Mouse (Mus musculus) forebrain, embryonic 15.5 days (tissue): ENCODE results near the gene 4930452B06Rik. TPM values are rescaled to one million over a fixed set of nuclear protein-coding genes. Genes with fewer than 3 reads are reported as not detected.

ENCODE experiments used
- ATAC-seq: fragments of 200-750 bp; cut with Nextera tagmentation; replicated peaks from 2 replicates; pipeline ENCODE4 v1.8.0; 2017; ENCODE audit warnings: mild to moderate bottlenecking, moderate TSS enrichment, moderate library complexity
- H3K27ac ChIP-seq: fragments of 300-500 bp; sonication (generic); replicated peaks from 2 replicates; pipeline ENCODE4 v1.5.1; 2015; ENCODE audit warnings: mild to moderate bottlenecking, inconsistent platforms
- H3K27me3 ChIP-seq: fragments of 300-500 bp; sonication (generic); 2 replicates; pipeline ENCODE4 v1.6.1; 2015; ENCODE audit warnings: inconsistent platforms
- H3K36me3 ChIP-seq: fragments of 300-500 bp; sonication (generic); 2 replicates; pipeline ENCODE4 v1.6.1; 2015; ENCODE audit warnings: mild to moderate bottlenecking, inconsistent platforms
- H3K4me1 ChIP-seq: fragments of 300-500 bp; sonication (generic); 2 replicates; pipeline ENCODE4 v1.6.1; 2015; ENCODE audit warnings: inconsistent platforms
- H3K4me2 ChIP-seq: fragments of 300-500 bp; sonication (generic); replicated peaks from 2 replicates; pipeline ENCODE4 v1.6.1; 2015; ENCODE audit warnings: mild to moderate bottlenecking, inconsistent platforms
- H3K4me3 ChIP-seq: fragments of 300-500 bp; sonication (generic); 2 replicates; pipeline ENCODE4 v1.5.1; 2015; ENCODE audit warnings: mild to moderate bottlenecking, inconsistent platforms
- H3K9ac ChIP-seq: fragments of 300-500 bp; sonication (generic); replicated peaks from 2 replicates; pipeline ENCODE4 v1.6.1; 2015; ENCODE audit warnings: mild to moderate bottlenecking, inconsistent platforms
- H3K9me3 ChIP-seq: fragments of 300-500 bp; sonication (generic); 2 replicates; pipeline ENCODE4 v1.6.1; 2016; ENCODE audit warnings: inconsistent platforms
- WGBS: fragments of 180-500 bp; shearing (Covaris S2); methylation state at CpG from one replicate; pipeline ENCODE4 v1.1.7; 2015; ENCODE audit warnings: mixed read lengths; 5-methylcytosine and 5-hydroxymethylcytosine counted together
- polyA plus RNA-seq: library from polyadenylated mRNA; unstranded; fragments of >200 nt; fragmentation: Nextera tagmentation; extraction: Ambion mirVana; gene quantifications from 2 replicates; pipeline ENCODE4 v1.2.1, GENCODE M21; 2015

The 4930452B06Rik gene
- polyA plus RNA-seq, 1 experiment from 2014 or later, result 6.5 TPM

DNA sequence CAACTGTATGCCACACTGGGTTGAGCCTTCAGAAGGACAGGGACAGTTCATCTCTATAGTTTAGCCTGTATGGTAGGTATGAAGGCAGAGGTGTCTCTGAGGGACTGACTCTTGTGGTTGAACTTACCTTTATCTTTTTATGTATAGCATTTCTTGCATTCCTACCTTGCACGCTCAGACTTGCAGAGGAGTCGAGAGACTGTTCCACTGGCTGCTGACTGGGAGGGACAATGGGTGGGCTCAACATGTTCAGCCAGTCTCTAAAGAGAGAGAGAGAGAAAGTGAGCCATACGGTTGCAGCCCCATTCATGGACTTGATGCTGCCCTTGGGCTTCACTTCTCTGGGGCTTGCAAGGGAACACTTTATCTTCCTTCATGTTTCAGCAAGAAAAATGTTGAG, 223.3 kb downstream of the 4930452B06Rik start:
- Histone ChIP-seq H3K27me3 (no peaks in the 10 kb centered on the region), H3K4me2 (no peak overlapping the region), H3K36me3 (no peaks in the 10 kb centered on the region), H3K27ac (no peak overlapping the region), H3K4me1 (peaks cover 2% of the 10 kb centered on the region; the same call in 1 of the 2 replicates), H3K4me3 (no peak overlapping the region), H3K9ac (no peak overlapping the region), H3K9me3 (no peaks in the 10 kb centered on the region)
- ATAC-seq, result no peak
- WGBS, result 86% methylated on average over 3 of the region's 3 CpGs

DNA sequence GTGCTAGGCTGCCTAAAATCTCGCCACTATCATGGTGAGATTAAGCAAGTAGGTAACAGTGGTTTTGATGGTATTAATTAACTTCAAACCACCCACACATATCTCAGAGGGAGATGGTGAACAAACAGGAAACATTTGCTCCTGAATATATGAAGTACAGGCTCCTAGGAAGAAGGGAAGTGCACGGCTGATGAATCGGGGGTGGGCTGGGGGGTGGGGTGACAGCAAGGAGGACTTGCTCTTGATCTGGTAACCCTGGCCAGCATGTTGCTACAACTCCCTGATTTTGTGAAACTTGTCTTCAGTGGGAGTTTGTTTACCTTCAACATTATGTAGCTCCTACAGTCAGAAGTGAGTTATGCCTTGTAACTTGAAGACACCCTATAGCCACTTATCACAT, 224.4 kb downstream of the 4930452B06Rik start:
- Histone ChIP-seq H3K36me3 (no peaks in the 10 kb centered on the region), H3K4me2 (no peak overlapping the region), H3K9ac (no peak overlapping the region), H3K4me3 (no peak overlapping the region), H3K27ac (no peak overlapping the region), H3K27me3 (no peaks in the 10 kb centered on the region), H3K4me1 (peaks cover 2% of the 10 kb centered on the region; the same call in 1 of the 2 replicates), H3K9me3 (no peaks in the 10 kb centered on the region)
- 88% methylated on average over 3 of the region's 3 CpGs for WGBS
- no peak for ATAC-seq

DNA sequence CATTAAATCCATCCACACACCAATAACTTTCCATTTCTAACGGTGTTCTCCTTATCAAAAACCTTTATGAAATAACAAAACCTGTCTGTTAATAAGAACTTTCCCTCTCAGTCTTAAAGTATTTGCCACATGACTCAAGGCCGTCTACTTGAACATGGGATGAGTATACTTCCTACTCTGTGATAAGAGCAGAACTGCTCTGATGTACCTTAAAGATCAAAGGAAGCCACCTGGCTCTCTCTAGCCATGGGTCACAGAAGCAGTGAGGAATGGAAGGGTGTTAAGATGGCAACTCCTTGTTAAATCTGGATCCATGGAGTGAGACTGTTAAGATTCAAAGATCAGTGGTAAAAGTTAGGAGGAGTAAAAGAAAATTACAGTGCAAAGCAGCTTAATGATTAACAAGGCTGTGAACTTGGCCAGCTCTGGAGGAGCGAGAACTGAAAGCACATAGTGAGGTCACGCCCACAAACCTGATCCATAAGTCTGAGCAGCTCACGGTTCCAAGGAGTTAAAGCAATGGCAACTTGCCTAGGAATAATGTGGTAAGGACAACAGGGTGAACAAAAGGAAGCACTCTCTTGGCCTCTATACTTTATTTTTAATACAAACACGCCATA, 235.3 kb downstream of the 4930452B06Rik start:
- 78% methylated on average over 6 of the region's 6 CpGs for WGBS
- no peak overlapping the region for H3K4me3 ChIP-seq
- no peaks in the 10 kb centered on the region for H3K36me3 ChIP-seq
- no peak overlapping the region for H3K27ac ChIP-seq
- no peak for ATAC-seq
- no peaks in the 10 kb centered on the region for H3K27me3 ChIP-seq
- no peaks in the 10 kb centered on the region for H3K4me1 ChIP-seq
- no peak overlapping the region for H3K4me2 ChIP-seq
- H3K9me3 ChIP-seq, result no peaks in the 10 kb centered on the region
- no peak overlapping the region for H3K9ac ChIP-seq

DNA sequence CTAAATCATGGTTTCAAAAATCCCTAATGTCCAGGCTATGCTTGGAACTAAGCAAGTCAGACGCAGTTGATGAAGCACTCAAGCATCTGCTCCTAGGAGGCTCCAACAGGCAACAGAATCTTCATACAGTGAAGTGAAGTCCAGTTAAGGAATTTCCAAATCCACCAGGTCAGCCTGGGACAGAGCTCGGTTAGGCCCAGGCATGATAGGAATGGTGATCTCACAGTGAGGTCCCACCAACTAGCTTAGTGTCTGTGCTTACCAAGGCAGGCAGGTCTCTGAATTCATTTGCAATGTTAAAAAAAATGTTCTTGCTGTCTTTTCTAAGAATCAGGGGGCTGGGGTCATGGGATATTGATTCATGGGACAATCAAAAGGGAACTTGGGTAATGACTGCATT, 236.3 kb downstream of the 4930452B06Rik start:
- ATAC-seq, result no peak

DNA sequence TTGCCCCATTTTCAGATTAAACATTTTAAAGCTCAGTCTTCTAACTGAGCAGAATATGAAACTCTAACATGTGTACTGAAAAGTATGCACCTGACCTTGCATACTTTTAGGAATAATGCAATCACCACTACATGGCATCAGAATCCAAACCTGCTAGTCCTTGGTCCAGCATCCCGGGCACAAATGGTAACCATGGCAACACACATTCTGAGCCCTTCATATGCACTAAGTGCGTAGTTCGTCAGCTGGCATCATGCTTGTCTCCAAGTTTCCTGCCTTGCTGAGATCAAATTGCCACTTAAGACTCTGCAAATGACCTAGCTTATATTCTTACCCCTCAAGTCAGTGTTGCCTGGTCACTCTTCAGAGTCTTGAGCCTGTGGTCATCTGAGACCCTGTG, 243.2 kb downstream of the 4930452B06Rik start:
- H3K27me3 ChIP-seq, result no peaks in the 10 kb centered on the region
- 46% methylated on average over 3 of the region's 3 CpGs for WGBS
- H3K27ac ChIP-seq, result no peak overlapping the region
- H3K4me1 ChIP-seq, result peaks cover 4% of the 10 kb centered on the region; the same call in 1 of the 2 replicates
- no peak overlapping the region for H3K4me3 ChIP-seq
- no peaks in the 10 kb centered on the region for H3K36me3 ChIP-seq
- ATAC-seq, result no peak; the same call in 1 of the 2 replicates
- no peaks in the 10 kb centered on the region for H3K9me3 ChIP-seq
- H3K9ac ChIP-seq, result no peak overlapping the region
- H3K4me2 ChIP-seq, result no peak overlapping the region

More for the DNA sequence above, 236.3 kb downstream of the 4930452B06Rik start:
- Histone ChIP-seq H3K27ac (no peak overlapping the region), H3K4me2 (no peak overlapping the region), H3K4me3 (no peak overlapping the region), H3K27me3 (no peaks in the 10 kb centered on the region), H3K4me1 (no peaks in the 10 kb centered on the region), H3K9me3 (no peaks in the 10 kb centered on the region), H3K36me3 (no peaks in the 10 kb centered on the region), H3K9ac (no peak overlapping the region)
- WGBS, result 90% methylated on average over 2 of the region's 2 CpGs

DNA sequence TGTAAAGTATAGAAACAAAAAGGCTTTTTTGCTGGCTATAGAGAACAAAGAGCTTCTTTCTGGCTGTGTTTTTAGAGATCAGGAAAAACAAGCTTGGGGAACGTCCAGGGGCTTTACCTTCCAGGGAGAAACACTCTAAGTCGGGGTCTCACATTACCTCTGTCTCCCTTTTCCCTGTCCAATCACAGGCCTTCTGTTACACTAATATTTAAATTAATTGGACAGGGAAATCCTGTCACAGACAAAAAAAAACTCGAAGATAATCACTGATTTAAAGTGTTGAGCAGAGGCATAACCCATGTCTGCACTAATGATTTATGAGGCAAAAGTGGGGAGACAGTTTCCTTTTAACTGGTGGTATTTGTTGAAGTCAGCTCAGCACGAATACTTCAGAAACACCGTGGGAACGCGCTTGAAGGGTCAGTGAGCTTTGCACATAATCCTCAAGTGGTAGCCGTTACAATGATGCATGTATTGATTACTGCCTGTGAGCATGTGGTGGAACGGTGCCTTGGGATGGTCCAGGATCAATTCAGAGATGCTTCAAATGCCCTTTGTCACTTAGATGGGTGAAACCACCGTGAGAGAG, 244.7 kb downstream of the 4930452B06Rik start:
- Histone ChIP-seq H3K27me3 (no peaks in the 10 kb centered on the region), H3K36me3 (no peaks in the 10 kb centered on the region), H3K9ac (no peak overlapping the region), H3K9me3 (no peaks in the 10 kb centered on the region), H3K27ac (no peak overlapping the region), H3K4me3 (no peak overlapping the region), H3K4me2 (no peak overlapping the region), H3K4me1 (peaks cover 4% of the 10 kb centered on the region; the same call in 1 of the 2 replicates)
- ATAC-seq, result no peak
- 23% methylated on average over 10 of the region's 10 CpGs for WGBS

DNA sequence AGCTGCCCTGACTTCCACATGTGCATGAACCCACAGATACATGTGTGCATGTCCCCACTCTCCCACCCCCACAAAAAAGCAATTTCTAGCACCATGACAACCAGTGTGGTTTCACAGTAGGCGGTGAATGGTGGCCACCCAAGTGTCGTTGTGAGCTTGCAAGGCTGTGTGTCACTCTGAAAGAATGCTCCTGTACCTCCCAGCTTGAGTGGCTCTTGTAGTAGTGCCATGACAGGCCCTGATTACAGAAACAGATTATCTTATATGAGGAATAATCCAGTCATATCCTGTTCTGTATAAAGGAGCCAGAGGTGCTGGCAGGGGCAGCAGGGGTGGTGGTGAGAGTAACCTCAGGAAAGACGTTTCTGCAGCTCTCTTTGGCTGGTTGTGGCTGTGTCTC, 247.4 kb downstream of the 4930452B06Rik start:
- H3K4me2 ChIP-seq, result no peak overlapping the region
- H3K27me3 ChIP-seq, result no peaks in the 10 kb centered on the region
- ATAC-seq, result no peak
- H3K9me3 ChIP-seq, result no peaks in the 10 kb centered on the region
- H3K36me3 ChIP-seq, result no peaks in the 10 kb centered on the region
- peaks cover 4% of the 10 kb centered on the region; the same call in 1 of the 2 replicates for H3K4me1 ChIP-seq
- no peak overlapping the region for H3K4me3 ChIP-seq
- no peak overlapping the region for H3K27ac ChIP-seq
- 62% methylated on average over 3 of the region's 3 CpGs for WGBS
- no peak overlapping the region for H3K9ac ChIP-seq

DNA sequence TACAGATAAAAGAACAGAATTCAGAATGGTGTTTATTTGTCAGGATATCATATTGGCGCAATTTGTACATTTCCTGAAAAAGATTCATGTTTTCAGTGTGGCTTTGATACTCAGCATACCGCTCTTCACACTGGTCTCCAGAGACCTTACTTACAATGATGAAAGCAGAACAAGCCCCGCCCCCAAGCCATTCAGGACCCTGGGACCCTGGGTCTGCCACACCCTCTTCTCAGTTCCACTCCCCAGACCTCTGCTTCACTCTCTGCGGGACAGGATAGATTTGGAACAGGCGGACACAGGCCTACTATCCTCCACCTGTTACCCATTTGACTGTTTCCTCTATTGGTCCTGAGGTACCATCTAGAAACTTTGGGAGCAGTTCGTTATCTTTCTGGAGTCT, 260.1 kb downstream of the 4930452B06Rik start:
- no peak overlapping the region for H3K27ac ChIP-seq
- no peaks in the 10 kb centered on the region for H3K4me1 ChIP-seq
- no peak overlapping the region for H3K4me2 ChIP-seq
- no peak overlapping the region for H3K4me3 ChIP-seq
- no peaks in the 10 kb centered on the region for H3K27me3 ChIP-seq
- H3K9ac ChIP-seq, result no peak overlapping the region
- H3K9me3 ChIP-seq, result no peaks in the 10 kb centered on the region
- ATAC-seq, result no peak
- WGBS, result 76% methylated on average over 6 of the region's 6 CpGs
- no peaks in the 10 kb centered on the region for H3K36me3 ChIP-seq

DNA sequence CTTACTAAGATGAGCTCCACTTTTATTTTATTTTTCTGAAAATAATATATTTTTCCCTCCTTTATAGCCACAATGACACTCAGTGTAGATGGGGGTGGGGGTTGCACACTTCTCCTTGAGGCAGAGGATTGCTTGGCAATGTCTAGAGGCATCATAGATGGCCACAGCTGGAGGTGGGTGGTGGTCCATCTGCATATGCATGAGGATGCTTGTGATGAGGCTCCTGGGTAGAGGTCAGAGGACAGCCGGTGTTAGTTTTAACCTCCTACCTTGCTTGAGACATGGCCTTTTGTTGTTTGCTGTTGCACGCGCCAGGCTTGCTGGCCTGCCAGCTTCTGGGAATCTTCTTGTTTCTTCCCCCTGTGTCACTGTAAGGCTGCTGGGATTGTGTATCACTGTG, 262.7 kb downstream of the 4930452B06Rik start:
- Histone ChIP-seq H3K27me3 (no peaks in the 10 kb centered on the region), H3K9me3 (no peaks in the 10 kb centered on the region), H3K4me2 (no peak overlapping the region), H3K4me3 (no peak overlapping the region), H3K27ac (no peak overlapping the region), H3K36me3 (no peaks in the 10 kb centered on the region), H3K9ac (no peak overlapping the region), H3K4me1 (no peaks in the 10 kb centered on the region)
- WGBS, result 90% methylated on average over 3 of the region's 3 CpGs
- ATAC-seq, result no peak

DNA sequence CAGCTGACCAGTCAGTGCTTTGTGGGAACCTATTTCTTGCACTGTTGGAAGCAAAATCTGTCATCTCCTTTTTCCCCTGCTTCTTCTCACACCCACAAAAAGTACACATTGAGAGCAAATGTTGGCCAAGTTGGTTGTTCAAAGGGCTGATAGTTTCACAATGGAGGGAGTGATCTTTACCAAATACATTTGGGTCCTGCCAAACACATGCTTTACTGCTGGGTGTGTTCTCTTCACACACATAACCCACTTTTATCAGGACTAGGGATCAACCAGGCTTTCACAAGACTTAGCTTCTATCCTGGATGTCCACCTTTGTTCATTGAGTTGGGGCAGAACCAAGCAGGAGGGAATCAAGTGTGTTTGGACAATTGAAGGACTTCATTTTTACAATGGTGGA, 267.5 kb downstream of the 4930452B06Rik start:
- Histone ChIP-seq H3K4me1 (no peaks in the 10 kb centered on the region), H3K9me3 (peaks cover 3% of the 10 kb centered on the region; the same call in 1 of the 2 replicates), H3K4me2 (no peak overlapping the region), H3K36me3 (no peaks in the 10 kb centered on the region), H3K27me3 (no peaks in the 10 kb centered on the region), H3K4me3 (no peak overlapping the region), H3K9ac (no peak overlapping the region), H3K27ac (no peak overlapping the region)
- no peak for ATAC-seq

DNA sequence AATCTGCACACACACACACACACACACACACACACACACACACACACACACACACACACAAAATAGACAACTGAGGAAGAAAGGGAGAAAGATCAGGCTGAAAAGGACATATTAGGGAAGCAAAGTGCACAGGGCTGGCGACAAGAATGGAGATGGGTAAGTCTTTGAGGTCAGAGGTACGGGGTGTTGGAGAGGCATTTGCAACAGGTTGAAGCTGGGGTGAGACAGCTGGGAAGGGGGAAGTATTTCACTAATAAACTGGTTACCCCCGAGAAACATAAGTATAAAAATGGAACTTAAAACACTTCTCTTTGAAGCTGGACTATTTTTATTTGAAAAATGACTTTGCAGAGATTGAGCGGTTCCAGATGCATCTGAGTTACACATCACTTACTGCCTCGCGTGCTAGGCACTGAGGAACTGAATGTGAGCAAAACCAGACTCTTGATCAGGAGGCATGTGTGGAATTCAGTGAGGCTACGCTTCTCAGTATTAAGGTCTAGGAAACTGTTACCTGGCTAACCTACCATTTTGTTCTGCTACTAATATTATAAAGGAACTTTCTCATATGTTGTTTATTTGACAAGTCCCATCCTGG, 270.3 kb downstream of the 4930452B06Rik start:
- no peak overlapping the region for H3K4me2 ChIP-seq
- H3K4me3 ChIP-seq, result no peak overlapping the region
- H3K27me3 ChIP-seq, result no peaks in the 10 kb centered on the region
- no peaks in the 10 kb centered on the region for H3K4me1 ChIP-seq
- H3K36me3 ChIP-seq, result no peaks in the 10 kb centered on the region
- 90% methylated on average over 7 of the region's 7 CpGs for WGBS
- no peak for ATAC-seq
- H3K27ac ChIP-seq, result no peak overlapping the region
- H3K9me3 ChIP-seq, result peaks cover 3% of the 10 kb centered on the region; the same call in 1 of the 2 replicates
- H3K9ac ChIP-seq, result no peak overlapping the region

DNA sequence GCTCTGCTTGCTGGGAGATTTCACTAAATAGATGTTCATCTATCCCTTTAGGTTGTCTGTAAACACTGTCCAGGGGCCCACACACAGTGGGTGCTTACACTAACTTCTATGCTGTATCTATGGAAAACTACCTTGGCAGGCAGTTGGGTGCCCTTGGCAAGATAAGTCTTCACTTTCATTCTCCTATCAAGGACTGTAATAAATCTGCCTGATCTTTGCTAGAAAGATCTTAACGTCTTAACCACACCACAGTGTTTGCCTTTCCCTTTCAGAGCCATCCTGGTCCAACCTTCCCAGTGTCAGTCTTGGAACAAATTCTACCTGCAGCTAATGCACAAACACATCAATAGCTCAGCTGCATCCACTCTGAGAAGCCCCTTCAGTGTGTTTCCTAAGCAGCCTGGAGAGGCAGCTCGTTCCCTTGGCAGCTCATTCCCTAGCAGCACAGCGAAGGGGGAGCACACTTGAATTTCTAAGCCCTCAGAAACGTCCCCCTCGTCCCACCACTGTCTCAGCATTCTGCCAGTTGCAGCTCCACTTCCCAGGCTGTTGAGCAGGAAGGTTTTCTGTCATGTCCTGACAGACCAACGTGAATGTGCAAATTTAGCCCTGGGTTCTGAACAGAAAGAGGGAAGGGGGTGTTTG, 273.7 kb downstream of the 4930452B06Rik start:
- H3K4me3 ChIP-seq, result no peak overlapping the region
- 59% methylated on average over 6 of the region's 6 CpGs for WGBS
- no peak overlapping the region for H3K4me2 ChIP-seq
- H3K27ac ChIP-seq, result no peak overlapping the region
- no peaks in the 10 kb centered on the region for H3K27me3 ChIP-seq
- no peak for ATAC-seq
- H3K36me3 ChIP-seq, result no peaks in the 10 kb centered on the region
- no peak overlapping the region for H3K9ac ChIP-seq
- peaks cover 3% of the 10 kb centered on the region; the same call in 1 of the 2 replicates for H3K9me3 ChIP-seq
- H3K4me1 ChIP-seq, result no peaks in the 10 kb centered on the region
